Mouse (Mus musculus): ENCODE data around the gene Fam49a. TPM values are rescaled to one million over a fixed set of nuclear protein-coding genes. Genes with fewer than 3 reads are reported as not detected.

The Fam49a gene
- 10.5 and 11.7 TPM in 2 replicates for polyA plus RNA-seq (2015; fragmentation: Nextera tagmentation; extraction: Ambion mirVana)

- Histone ChIP-seq H3K27me3 (no peaks in the 10 kb centered on the region), H3K9ac (peak within 1 kb of the TSS; percentile 86), H3K27ac (peak within 1 kb of the TSS; percentile 33), H3K4me1 (peaks cover 18% of the 10 kb centered on the region), H3K4me2 (peak within 1 kb of the TSS; percentile 85), H3K9me3 (no peaks in the 10 kb centered on the region), H3K4me3 (peak within 1 kb of the TSS; percentile 68), H3K36me3 (no peaks in the 10 kb centered on the region)
- WGBS = under 1% methylated on average over 46 of the region's 62 CpGs
- ATAC-seq (ENCODE audit: insufficient number of reproducible peaks, insufficient read depth, low FRiP score, low TSS enrichment, low read depth) = peak; percentile 79
These were observed at the start of gene Fam49a for GRCm38 (mm10) chr12:12261987-12262971. Gene Fam49a (plus strand): TSS chr12:12262139.

GRCm38 (mm10) chr12:12213536-12213935, 48.4 kb upstream of the Fam49a start:
- WGBS = 50% methylated on average over 3 of the region's 3 CpGs

GRCm38 (mm10) chr12:12218947-12219346, 43.0 kb upstream of the Fam49a start:
- no peak overlapping the region for H3K27ac ChIP-seq
- 56% methylated on average over 5 of the region's 5 CpGs for WGBS
- H3K4me1 ChIP-seq = no peaks in the 10 kb centered on the region
- no peak overlapping the region for H3K4me3 ChIP-seq
- ATAC-seq (ENCODE audit: insufficient number of reproducible peaks, insufficient read depth, low FRiP score, low TSS enrichment, low read depth) = no peak
- H3K27me3 ChIP-seq = no peaks in the 10 kb centered on the region
- H3K9ac ChIP-seq = no peak overlapping the region
- no peaks in the 10 kb centered on the region for H3K36me3 ChIP-seq
- H3K9me3 ChIP-seq = no peaks in the 10 kb centered on the region
- H3K4me2 ChIP-seq = no peak overlapping the region

More at GRCm38 (mm10) chr12:12213536-12213935, 48.4 kb upstream of the Fam49a start:
- Histone ChIP-seq H3K9ac (no peak overlapping the region), H3K4me3 (no peak overlapping the region), H3K27ac (no peak overlapping the region), H3K4me2 (no peak overlapping the region), H3K36me3 (no peaks in the 10 kb centered on the region), H3K4me1 (no peaks in the 10 kb centered on the region), H3K9me3 (no peaks in the 10 kb centered on the region), H3K27me3 (no peaks in the 10 kb centered on the region)
- ATAC-seq (ENCODE audit: insufficient number of reproducible peaks, insufficient read depth, low FRiP score, low TSS enrichment, low read depth) = no peak

GRCm38 (mm10) chr12:12220755-12221496, 41.0 kb upstream of the Fam49a start:
- ATAC-seq (ENCODE audit: insufficient number of reproducible peaks, insufficient read depth, low FRiP score, low TSS enrichment, low read depth) = no peak
- Histone ChIP-seq H3K9me3 (no peaks in the 10 kb centered on the region), H3K4me3 (no peak overlapping the region), H3K4me1 (no peaks in the 10 kb centered on the region), H3K9ac (no peak overlapping the region), H3K27me3 (no peaks in the 10 kb centered on the region), H3K36me3 (no peaks in the 10 kb centered on the region), H3K4me2 (no peak overlapping the region), H3K27ac (no peak overlapping the region)
- 67% methylated on average over 8 of the region's 8 CpGs for WGBS

- WGBS = 48% methylated on average over 9 of the region's 9 CpGs
- Histone ChIP-seq H3K4me2 (no peak overlapping the region), H3K27me3 (no peaks in the 10 kb centered on the region), H3K9me3 (no peaks in the 10 kb centered on the region), H3K27ac (no peak overlapping the region), H3K36me3 (no peaks in the 10 kb centered on the region), H3K4me1 (no peaks in the 10 kb centered on the region), H3K9ac (no peak overlapping the region), H3K4me3 (no peak overlapping the region)
- ATAC-seq (ENCODE audit: insufficient number of reproducible peaks, insufficient read depth, low FRiP score, low TSS enrichment, low read depth) = no peak
These were observed 39.2 kb upstream of the Fam49a start for GRCm38 (mm10) chr12:12222585-12223290.

GRCm38 (mm10) chr12:12223336-12223735, 38.6 kb upstream of the Fam49a start:
- WGBS = 83% methylated on average over 2 of the region's 2 CpGs
- Histone ChIP-seq H3K4me1 (no peaks in the 10 kb centered on the region), H3K9ac (no peak overlapping the region), H3K27me3 (no peaks in the 10 kb centered on the region), H3K27ac (no peak overlapping the region), H3K9me3 (no peaks in the 10 kb centered on the region), H3K4me3 (no peak overlapping the region), H3K4me2 (no peak overlapping the region), H3K36me3 (no peaks in the 10 kb centered on the region)
- no peak for ATAC-seq (ENCODE audit: insufficient number of reproducible peaks, insufficient read depth, low FRiP score, low TSS enrichment, low read depth)

GRCm38 (mm10) chr12:12225706-12226105, 36.2 kb upstream of the Fam49a start:
- Histone ChIP-seq H3K27ac (no peak overlapping the region), H3K27me3 (no peaks in the 10 kb centered on the region), H3K9ac (no peak overlapping the region), H3K9me3 (no peaks in the 10 kb centered on the region), H3K36me3 (no peaks in the 10 kb centered on the region), H3K4me2 (no peak overlapping the region), H3K4me3 (no peak overlapping the region), H3K4me1 (no peaks in the 10 kb centered on the region)
- ATAC-seq (ENCODE audit: insufficient number of reproducible peaks, insufficient read depth, low FRiP score, low TSS enrichment, low read depth) = no peak
- 77% methylated on average over 6 of the region's 6 CpGs for WGBS

GRCm38 (mm10) chr12:12227594-12227993, 34.3 kb upstream of the Fam49a start:
- no peak overlapping the region for H3K4me3 ChIP-seq
- H3K27me3 ChIP-seq = no peaks in the 10 kb centered on the region
- H3K9me3 ChIP-seq = no peaks in the 10 kb centered on the region
- no peak overlapping the region for H3K9ac ChIP-seq
- no peak overlapping the region for H3K27ac ChIP-seq
- no peak for ATAC-seq (ENCODE audit: insufficient number of reproducible peaks, insufficient read depth, low FRiP score, low TSS enrichment, low read depth)
- no peak overlapping the region for H3K4me2 ChIP-seq
- H3K4me1 ChIP-seq = no peaks in the 10 kb centered on the region
- H3K36me3 ChIP-seq = no peaks in the 10 kb centered on the region
- 75% methylated on average over 3 of the region's 3 CpGs for WGBS

GRCm38 (mm10) chr12:12230031-12230557, 31.8 kb upstream of the Fam49a start:
- no peaks in the 10 kb centered on the region for H3K27me3 ChIP-seq
- no peaks in the 10 kb centered on the region for H3K36me3 ChIP-seq
- no peak overlapping the region for H3K4me2 ChIP-seq
- no peak overlapping the region for H3K27ac ChIP-seq
- ATAC-seq (ENCODE audit: insufficient number of reproducible peaks, insufficient read depth, low FRiP score, low TSS enrichment, low read depth) = no peak
- H3K4me1 ChIP-seq = no peaks in the 10 kb centered on the region
- no peak overlapping the region for H3K9ac ChIP-seq
- H3K4me3 ChIP-seq = no peak overlapping the region
- H3K9me3 ChIP-seq = no peaks in the 10 kb centered on the region

- no peak overlapping the region for H3K4me2 ChIP-seq
- ATAC-seq (ENCODE audit: insufficient number of reproducible peaks, insufficient read depth, low FRiP score, low TSS enrichment, low read depth) = no peak
- H3K27me3 ChIP-seq = no peaks in the 10 kb centered on the region
- 85% methylated on average over 4 of the region's 4 CpGs for WGBS
- H3K4me3 ChIP-seq = no peak overlapping the region
- no peaks in the 10 kb centered on the region for H3K36me3 ChIP-seq
- no peak overlapping the region for H3K9ac ChIP-seq
- no peak overlapping the region for H3K27ac ChIP-seq
- H3K4me1 ChIP-seq = no peaks in the 10 kb centered on the region
- H3K9me3 ChIP-seq = no peaks in the 10 kb centered on the region
These were observed 29.8 kb upstream of the Fam49a start for GRCm38 (mm10) chr12:12232097-12232496.

GRCm38 (mm10) chr12:12236978-12237377, 25.0 kb upstream of the Fam49a start:
- ATAC-seq (ENCODE audit: insufficient number of reproducible peaks, insufficient read depth, low FRiP score, low TSS enrichment, low read depth) = no peak
- no peak overlapping the region for H3K4me2 ChIP-seq
- H3K36me3 ChIP-seq = no peaks in the 10 kb centered on the region
- H3K4me1 ChIP-seq = no peaks in the 10 kb centered on the region
- no peak overlapping the region for H3K9ac ChIP-seq
- 50% methylated on average over 5 of the region's 5 CpGs for WGBS
- H3K27me3 ChIP-seq = no peaks in the 10 kb centered on the region
- H3K9me3 ChIP-seq = no peaks in the 10 kb centered on the region
- no peak overlapping the region for H3K27ac ChIP-seq
- H3K4me3 ChIP-seq = no peak overlapping the region
